Mouse (Mus musculus) forebrain, embryonic 16.5 days (tissue): ENCODE results near the gene Mms19. TPM values are rescaled to one million over a fixed set of nuclear protein-coding genes. Genes with fewer than 3 reads are reported as not detected.
"Not testable (repeated sequence)": the region's sequence is repeated elsewhere in the genome, so short reads cannot be mapped to it uniquely, and the experiment has no call there.

ENCODE experiments used
- ATAC-seq: fragments of 200-750 bp; cut with Nextera tagmentation; 2 replicates; pipeline ENCODE4 v1.8.0; 2017; ENCODE audit warnings: mild to moderate bottlenecking, moderate library complexity
- H3K27ac ChIP-seq: fragments of 300-500 bp; sonication (generic); 2 replicates; pipeline ENCODE4 v1.5.1; 2014; ENCODE audit warnings: low read length, control low read depth
- H3K27me3 ChIP-seq: fragments of 300-500 bp; sonication (generic); replicated peaks from 2 replicates; pipeline ENCODE4 v1.6.1; 2014; ENCODE audit warnings: low read length; ENCODE audit not compliant: control insufficient read depth, insufficient read depth
- H3K36me3 ChIP-seq: fragments of 300-500 bp; sonication (generic); 2 replicates; pipeline ENCODE4 v1.6.1; 2014; ENCODE audit not compliant: control insufficient read depth, insufficient read depth
- H3K4me1 ChIP-seq: fragments of 300-500 bp; sonication (generic); replicated peaks from 2 replicates; pipeline ENCODE4 v1.6.1; 2014; ENCODE audit warnings: low read length; ENCODE audit not compliant: control insufficient read depth, insufficient read depth
- H3K4me2 ChIP-seq: fragments of 300-500 bp; sonication (generic); 2 replicates; pipeline ENCODE4 v1.6.1; 2014; ENCODE audit warnings: mild to moderate bottlenecking, low read length, control low read depth
- H3K4me3 ChIP-seq: fragments of 300-500 bp; sonication (generic); replicated peaks from 2 replicates; pipeline ENCODE4 v1.5.1; 2014; ENCODE audit warnings: mild to moderate bottlenecking, low read length, control low read depth
- H3K9ac ChIP-seq: fragments of 300-500 bp; sonication (generic); replicated peaks from 2 replicates; pipeline ENCODE4 v1.6.1; 2014; ENCODE audit warnings: low read depth, low read length, control low read depth
- H3K9me3 ChIP-seq: fragments of 300-500 bp; sonication (generic); 2 replicates; pipeline ENCODE4 v1.6.1; 2016; ENCODE audit warnings: low read length; ENCODE audit not compliant: control insufficient read depth
- WGBS: fragments of 180-500 bp; shearing (Covaris S2); extraction: QIAGEN DNeasy Blood & Tissue Kit; methylation state at CpG from one replicate; pipeline ENCODE4 v1.1.7; 2014; 5-methylcytosine and 5-hydroxymethylcytosine counted together
- polyA plus RNA-seq: library from polyadenylated mRNA; unstranded; fragments of >200 nt; fragmentation: Nextera tagmentation; extraction: Ambion mirVana; gene quantifications from 2 replicates; pipeline ENCODE4 v1.2.1, GENCODE M21; 2015

The Mms19 gene
- polyA plus RNA-seq, 1 experiment from 2014 or later = 39.4 TPM

- Histone ChIP-seq H3K4me3 (peak overlapping the region; percentile 97), H3K4me2 (peak overlapping the region; percentile 93), H3K36me3 (peaks cover 5% of the 10 kb centered on the region; the same call in 1 of the 2 replicates), H3K27me3 (no peaks in the 10 kb centered on the region), H3K4me1 (peaks cover 19% of the 10 kb centered on the region), H3K9me3 (no peaks in the 10 kb centered on the region), H3K9ac (peak overlapping the region; percentile 66), H3K27ac (peak overlapping the region; percentile 31)
- WGBS = 0% methylated on average over 28 of the region's 28 CpGs
- ATAC-seq = peak; percentile 18
Observed at GRCm38 (mm10) chr19:41932686-41933085, 48.3 kb downstream of the Mms19 start.

GRCm38 (mm10) chr19:41920412-41921067, 60.4 kb downstream of the Mms19 start:
- Histone ChIP-seq H3K4me2 (no peak overlapping the region), H3K4me3 (no peak overlapping the region), H3K27ac (no peak overlapping the region), H3K9ac (no peak overlapping the region), H3K9me3 (no peaks in the 10 kb centered on the region), H3K36me3 (peaks cover 28% of the 10 kb centered on the region), H3K4me1 (no peaks in the 10 kb centered on the region), H3K27me3 (no peaks in the 10 kb centered on the region)
- WGBS = 82% methylated on average over 5 of the region's 5 CpGs
- no peak for ATAC-seq

GRCm38 (mm10) chr19:41919471-41919870, 61.5 kb downstream of the Mms19 start:
- no peak overlapping the region for H3K4me3 ChIP-seq
- 76% methylated on average over 4 of the region's 4 CpGs for WGBS
- H3K9ac ChIP-seq = no peak overlapping the region
- no peak overlapping the region for H3K27ac ChIP-seq
- H3K9me3 ChIP-seq = no peaks in the 10 kb centered on the region
- H3K27me3 ChIP-seq = no peaks in the 10 kb centered on the region
- peaks cover 28% of the 10 kb centered on the region for H3K36me3 ChIP-seq
- no peak overlapping the region for H3K4me2 ChIP-seq
- ATAC-seq = no peak
- peaks cover 3% of the 10 kb centered on the region; the same call in 1 of the 2 replicates for H3K4me1 ChIP-seq

- H3K9me3 ChIP-seq = no peaks in the 10 kb centered on the region
- 94% methylated on average over 4 of the region's 4 CpGs for WGBS
- H3K27me3 ChIP-seq = no peaks in the 10 kb centered on the region
- ATAC-seq = no peak
- peaks cover 19% of the 10 kb centered on the region for H3K4me1 ChIP-seq
- H3K27ac ChIP-seq = no peak overlapping the region
- no peak overlapping the region for H3K9ac ChIP-seq
- H3K4me2 ChIP-seq = no peak overlapping the region
- H3K4me3 ChIP-seq = no peak overlapping the region
- peaks cover 21% of the 10 kb centered on the region for H3K36me3 ChIP-seq
Observed at GRCm38 (mm10) chr19:41916853-41917252, 64.1 kb downstream of the Mms19 start.

GRCm38 (mm10) chr19:41915294-41915693, 65.7 kb downstream of the Mms19 start:
- peaks cover 19% of the 10 kb centered on the region for H3K4me1 ChIP-seq
- 95% methylated on average over 3 of the region's 3 CpGs for WGBS
- H3K9me3 ChIP-seq = no peaks in the 10 kb centered on the region
- peaks cover 21% of the 10 kb centered on the region for H3K36me3 ChIP-seq
- no peak overlapping the region for H3K27ac ChIP-seq
- no peak overlapping the region for H3K9ac ChIP-seq
- H3K4me2 ChIP-seq = no peak overlapping the region
- H3K4me3 ChIP-seq = no peak overlapping the region
- no peaks in the 10 kb centered on the region for H3K27me3 ChIP-seq
- no peak for ATAC-seq

GRCm38 (mm10) chr19:41914592-41914882, 66.4 kb downstream of the Mms19 start:
- not testable (repeated sequence) for ATAC-seq, H3K9ac ChIP-seq, H3K27me3 ChIP-seq, H3K27ac ChIP-seq, H3K4me2 ChIP-seq, H3K9me3 ChIP-seq, H3K4me3 ChIP-seq
- Histone ChIP-seq H3K36me3 (peaks cover 19% of the 10 kb centered on the region), H3K4me1 (peaks cover 19% of the 10 kb centered on the region)

GRCm38 (mm10) chr19:41913774-41914591, 67.0 kb downstream of the Mms19 start:
- H3K4me1 ChIP-seq = peaks cover 19% of the 10 kb centered on the region
- 34% methylated on average over 6 of the region's 6 CpGs for WGBS
- H3K4me2 ChIP-seq = peak overlapping the region; percentile 75
- no peak for ATAC-seq
- H3K9ac ChIP-seq = peak overlapping the region; percentile 33
- H3K36me3 ChIP-seq = peaks cover 14% of the 10 kb centered on the region
- no peaks in the 10 kb centered on the region for H3K27me3 ChIP-seq
- no peak overlapping the region for H3K27ac ChIP-seq
- H3K9me3 ChIP-seq = no peaks in the 10 kb centered on the region
- H3K4me3 ChIP-seq = peak overlapping the region; percentile 98

- ATAC-seq = peak; percentile 79
- no peaks in the 10 kb centered on the region for H3K9me3 ChIP-seq
- H3K27ac ChIP-seq = peak overlapping the region; percentile 80
- under 1% methylated on average over 50 of the region's 53 CpGs for WGBS
- H3K4me3 ChIP-seq = peak overlapping the region; percentile 98
- no peaks in the 10 kb centered on the region for H3K27me3 ChIP-seq
- H3K4me2 ChIP-seq = peak overlapping the region; percentile 75
- H3K36me3 ChIP-seq = peaks cover 9% of the 10 kb centered on the region
- H3K4me1 ChIP-seq = peaks cover 19% of the 10 kb centered on the region
- peak overlapping the region; percentile 85 for H3K9ac ChIP-seq
Observed at GRCm38 (mm10) chr19:41912121-41913080, 68.6 kb downstream of the Mms19 start.
